Mouse (Mus musculus): ENCODE data around the gene Lag3.

- TF ChIP-seq CTCF (IDR thresholded peaks at IDR 0.05; ENCODE audit: control insufficient read depth, insufficient read depth, low read length) (no peak), POLR2A (IDR thresholded peaks at IDR 0.05; ENCODE audit: borderline replicate concordance, control insufficient read depth, low read depth, low read length) (no peak)
These were observed 45.6 kb downstream of the Lag3 start for GRCm38 (mm10) chr6:124865766-124866362.

All from bone marrow, adult 2 months (tissue).